Mouse (Mus musculus): ENCODE data around the gene Gm20458.

DNA sequence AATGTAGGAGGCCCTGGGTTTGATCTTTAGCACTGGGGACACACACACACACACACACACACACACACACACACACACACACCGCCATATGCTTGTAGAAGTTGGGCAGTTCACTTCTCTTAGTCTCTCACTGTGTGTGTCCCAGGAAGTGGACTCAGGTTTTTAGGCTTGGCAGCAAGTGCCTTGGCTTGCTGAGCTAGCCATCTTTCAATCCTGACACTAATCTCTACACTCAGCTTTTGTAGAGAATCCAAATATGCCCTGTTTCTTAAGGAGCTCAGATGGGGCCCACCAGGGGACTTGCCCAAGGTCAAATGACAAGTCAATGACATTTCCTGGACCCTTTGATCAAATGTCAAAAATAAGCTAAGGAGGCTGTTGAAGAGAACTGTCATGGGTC lies 4.4 kb upstream of the Gm20458 start:
- TF ChIP-seq CTCF (IDR thresholded peaks at IDR 0.05; ENCODE audit: insufficient read depth, low read depth, low read length), result no peak
- no peak for TF ChIP-seq POLR2A (IDR thresholded peaks at IDR 0.05; ENCODE audit: insufficient read depth, low read depth, low read length)

Data from olfactory bulb, adult 2 months (tissue).